Mouse (Mus musculus) frontal cortex, postnatal 14 days (tissue): ENCODE results near the gene Wfs1.

Experiments used
- DNase-seq, 2 experiments: peaks; one replicate each; pipeline ENCODE4 v3.0.0; 2022; ENCODE audit warnings: low spot score in 2 of 2

Gene Wfs1

DNA sequence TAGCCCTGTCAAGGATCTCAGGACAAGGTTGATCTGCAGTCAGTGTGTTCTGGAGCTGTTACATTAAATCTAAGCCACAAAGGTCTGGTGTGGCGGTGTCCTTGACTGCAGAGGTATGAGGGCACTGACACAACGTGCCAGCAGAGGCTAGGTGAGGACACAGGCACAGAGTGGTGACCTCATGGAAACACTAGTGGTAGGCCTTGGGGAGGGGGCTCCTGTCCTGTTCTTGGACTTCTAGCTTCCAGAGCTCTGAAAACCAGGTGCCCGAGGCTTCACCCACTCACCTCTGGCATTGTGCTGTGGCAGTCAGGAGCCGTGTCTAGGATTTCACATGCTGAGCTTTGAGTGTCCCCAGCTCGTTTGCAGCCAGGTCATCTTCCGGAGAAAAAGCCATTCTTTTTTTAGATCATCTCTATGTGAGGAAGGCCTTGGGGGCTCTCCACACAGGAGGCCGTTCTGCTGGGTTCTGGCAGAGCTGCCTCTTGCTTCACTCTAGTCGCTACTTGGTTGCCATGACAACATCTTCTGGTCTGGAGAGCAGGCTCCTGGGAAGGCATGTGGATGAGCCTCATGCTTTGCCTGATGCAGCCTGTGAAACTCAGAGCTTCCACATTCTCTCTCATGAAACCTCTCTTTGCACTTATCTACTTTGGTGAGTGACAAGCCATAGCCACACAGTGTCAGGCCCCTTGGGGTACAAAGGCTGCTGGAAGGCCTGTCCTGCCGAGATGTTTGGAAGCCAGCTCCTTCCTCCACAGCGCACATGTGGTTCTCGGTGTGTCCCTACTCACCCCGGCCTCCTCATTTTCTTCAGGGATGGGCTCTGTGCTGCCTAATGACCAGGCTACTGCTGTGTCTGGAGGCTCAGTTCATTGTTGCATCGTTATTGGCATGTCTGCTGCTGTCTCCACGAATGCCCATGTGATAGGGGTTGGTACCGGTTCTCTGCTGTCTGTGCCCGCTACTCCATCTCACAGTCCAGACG, 53.2 kb downstream of the Wfs1 start:
- DNase-seq = no peak

DNA sequence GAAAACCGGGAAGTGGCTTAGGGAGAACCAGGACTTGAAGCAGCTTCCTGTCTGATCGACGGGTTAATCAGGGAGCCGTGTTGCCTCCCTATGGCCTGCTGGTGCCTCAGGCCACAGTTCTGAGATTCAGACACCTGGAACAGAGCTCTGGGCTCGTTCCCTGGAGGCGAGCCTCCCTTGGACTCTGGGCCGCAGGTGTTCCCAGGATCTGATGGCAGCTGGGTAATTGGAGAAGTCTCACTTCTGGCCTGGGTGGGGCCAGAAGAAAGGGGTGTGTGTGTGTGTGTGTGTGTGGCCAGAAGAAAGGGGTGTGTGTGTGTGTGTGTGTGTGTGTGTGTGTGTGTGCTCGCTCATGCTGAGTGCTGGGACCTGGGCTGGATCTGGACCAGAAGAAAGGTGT, 55.6 kb downstream of the Wfs1 start:
- DNase-seq = no peak

DNA sequence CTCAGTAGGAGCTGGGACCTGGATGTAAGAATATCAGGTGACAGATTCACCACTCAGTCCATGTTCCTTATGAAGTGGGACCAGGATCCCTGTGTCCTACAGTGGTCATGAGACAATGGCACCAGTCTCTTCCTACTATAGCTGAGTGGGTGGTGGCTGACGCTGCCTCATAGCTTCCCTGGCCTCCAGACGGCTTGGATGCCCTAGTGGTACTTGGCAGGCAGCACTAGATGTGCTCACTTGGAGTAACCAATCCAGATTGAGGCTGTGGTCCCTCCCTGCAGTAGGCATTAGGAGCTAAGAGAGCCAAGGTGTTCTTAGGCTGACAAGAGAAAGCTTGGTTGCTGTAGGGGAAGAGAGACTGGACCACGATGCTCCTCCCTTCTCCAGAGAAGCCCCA, 59.6 kb downstream of the Wfs1 start:
- DNase-seq = no peak

DNA sequence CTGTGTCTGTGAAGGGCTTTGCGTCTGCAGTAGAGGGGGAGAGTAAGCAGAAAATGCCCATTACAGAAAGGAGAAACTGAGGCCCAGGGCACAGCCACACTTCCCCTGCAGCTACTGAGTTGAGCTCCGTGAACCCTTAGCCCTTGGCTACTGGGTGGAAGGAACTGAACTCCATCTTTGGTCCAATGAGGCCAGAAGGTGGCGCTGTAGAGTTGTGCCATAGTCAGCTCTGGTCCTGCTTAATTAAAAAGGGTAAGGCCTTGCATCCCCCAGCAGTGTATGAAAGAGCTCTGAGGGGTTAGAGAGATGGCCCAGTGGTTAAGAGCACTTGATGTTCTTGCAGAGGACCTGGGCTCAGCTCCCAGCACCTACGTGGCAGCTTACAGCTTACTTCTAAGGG, 60.3 kb downstream of the Wfs1 start:
- DNase-seq = no peak

DNA sequence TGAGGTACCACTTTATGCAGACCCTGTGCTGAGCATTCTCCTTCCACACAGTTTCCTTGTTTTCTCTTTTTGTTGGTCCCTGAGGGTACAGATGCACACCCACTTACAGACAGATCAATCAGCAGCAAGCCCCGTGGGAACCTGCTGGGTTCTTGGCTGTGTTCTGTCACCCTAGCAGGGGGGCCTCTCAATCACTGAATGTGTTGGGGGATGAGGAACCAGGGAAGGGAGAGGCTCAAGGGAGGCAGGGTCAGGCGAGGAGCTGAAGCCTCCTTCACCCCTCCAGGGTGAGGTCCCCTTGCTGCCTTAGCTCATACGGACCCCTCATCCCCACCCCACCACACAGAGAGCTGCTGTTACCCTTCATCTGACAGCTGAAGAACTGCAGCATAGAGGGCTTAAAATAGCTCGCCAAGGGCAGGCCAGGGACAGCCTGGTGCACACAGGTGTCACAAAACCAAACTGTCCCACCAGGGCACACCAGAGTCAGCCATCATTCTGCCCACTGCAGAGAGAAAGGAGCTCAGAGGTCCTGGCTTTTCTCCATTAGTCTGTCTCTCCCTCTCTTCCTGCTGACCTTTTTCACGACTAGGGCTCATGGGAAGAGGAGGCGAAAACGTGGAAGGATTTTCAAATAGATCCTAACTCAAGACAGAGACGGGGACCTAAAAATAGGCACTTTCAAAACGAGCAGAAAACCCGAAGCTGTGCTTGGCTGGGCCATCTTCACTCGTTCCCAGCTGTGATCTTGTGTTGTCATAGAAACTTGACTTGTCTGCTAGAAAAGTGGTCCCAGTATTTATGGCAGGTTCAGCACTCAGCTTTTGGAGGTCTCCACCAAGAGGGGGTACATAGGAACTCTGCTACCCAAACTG, 64.9 kb downstream of the Wfs1 start:
- no peak for DNase-seq

DNA sequence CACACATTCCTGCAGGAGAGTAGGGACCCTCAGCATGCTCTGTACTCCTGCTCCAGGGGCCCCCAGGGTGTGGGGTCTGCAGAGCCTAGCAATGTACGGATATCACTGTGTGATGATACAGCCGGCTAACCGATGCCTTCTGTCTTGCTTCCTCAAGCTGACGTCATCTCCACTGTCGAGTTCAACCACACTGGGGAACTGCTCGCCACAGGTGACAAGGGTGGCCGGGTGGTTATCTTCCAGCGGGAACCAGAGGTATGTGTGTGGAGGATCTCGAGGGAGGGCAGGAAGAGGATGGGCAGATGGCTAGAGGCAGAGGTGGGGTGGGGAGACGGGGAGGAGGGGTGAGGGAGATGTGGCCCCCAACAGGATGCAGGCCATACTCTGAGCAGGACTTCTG, 66.2 kb downstream of the Wfs1 start:
- no peak for DNase-seq

DNA sequence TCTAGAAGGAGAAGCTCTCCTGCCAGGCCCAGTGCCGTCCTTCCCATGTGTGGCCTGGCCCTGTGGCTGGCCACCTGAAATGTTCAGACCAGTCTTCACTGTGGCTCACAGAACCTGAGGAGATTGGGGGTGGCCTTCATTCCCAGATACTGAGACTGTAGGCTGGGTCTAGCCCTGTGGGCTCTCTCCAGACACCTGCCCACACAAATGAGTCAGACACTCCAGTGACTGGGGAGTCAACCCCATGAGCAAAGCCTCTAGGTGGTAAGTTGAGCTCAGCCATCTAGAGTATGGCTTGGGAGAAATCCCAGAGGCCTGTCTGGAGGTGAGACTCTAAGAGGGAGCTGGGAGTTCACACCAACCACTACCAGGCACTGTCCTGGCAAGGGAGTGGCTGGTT, 67.1 kb downstream of the Wfs1 start:
- no peak for DNase-seq

DNA sequence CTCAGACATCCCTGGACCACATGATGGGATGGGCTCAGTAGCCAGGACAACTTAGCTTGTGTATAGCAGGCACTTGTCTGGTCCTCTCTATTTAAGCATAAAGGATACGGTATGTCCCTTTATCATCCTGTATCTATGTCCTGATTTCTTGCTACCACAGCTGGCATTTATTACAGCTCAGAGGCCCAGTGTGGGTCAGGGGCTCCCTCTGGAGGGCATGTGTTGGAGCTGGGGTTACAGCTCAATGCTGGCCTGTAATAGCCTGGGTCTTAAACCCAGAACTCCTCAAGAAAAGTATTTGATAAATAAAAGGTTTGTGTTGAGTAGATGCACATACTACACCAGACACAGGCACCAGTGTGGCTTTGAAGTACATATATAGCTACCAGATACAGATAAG, 68.9 kb downstream of the Wfs1 start:
- DNase-seq = no peak

DNA sequence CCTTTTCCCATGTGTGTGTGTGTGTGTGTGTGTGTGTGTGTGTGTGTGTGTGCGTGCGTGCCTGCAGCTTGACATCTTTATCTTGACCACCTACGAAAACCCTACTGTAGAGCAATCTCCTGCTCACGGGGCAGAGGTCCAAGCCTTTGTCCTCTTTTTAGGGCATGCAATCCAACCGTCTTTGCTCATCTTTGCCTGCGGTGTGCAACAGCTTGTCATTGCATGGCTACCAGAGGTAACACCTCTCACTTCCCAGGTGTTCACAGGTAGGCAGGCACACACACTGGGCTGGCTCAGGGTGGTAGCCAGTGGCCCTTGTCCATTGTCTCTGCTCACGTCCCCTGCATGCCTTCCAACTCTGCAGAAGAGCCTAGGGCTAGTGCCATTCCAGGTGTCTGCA, 71.0 kb downstream of the Wfs1 start:
- no peak for DNase-seq

DNA sequence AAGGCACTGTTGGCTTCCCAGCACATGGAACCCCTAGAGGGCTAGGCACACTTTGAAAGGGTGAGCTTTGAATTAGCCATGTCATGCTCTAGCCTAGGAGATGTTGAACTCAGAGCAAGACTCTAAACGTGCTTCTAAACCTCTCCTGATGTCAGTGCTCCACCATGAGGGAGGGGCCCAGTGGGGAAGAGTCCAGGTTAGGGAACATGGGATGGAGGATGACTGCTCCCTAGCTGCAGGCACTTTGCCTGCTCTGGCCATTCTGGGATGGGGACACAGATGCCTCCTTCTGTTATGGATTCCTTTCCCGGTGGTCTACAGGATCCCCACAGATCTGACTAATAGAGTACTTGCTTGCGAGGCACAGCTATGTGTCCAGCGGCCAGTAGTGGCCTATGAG, 71.8 kb downstream of the Wfs1 start:
- DNase-seq = no peak

DNA sequence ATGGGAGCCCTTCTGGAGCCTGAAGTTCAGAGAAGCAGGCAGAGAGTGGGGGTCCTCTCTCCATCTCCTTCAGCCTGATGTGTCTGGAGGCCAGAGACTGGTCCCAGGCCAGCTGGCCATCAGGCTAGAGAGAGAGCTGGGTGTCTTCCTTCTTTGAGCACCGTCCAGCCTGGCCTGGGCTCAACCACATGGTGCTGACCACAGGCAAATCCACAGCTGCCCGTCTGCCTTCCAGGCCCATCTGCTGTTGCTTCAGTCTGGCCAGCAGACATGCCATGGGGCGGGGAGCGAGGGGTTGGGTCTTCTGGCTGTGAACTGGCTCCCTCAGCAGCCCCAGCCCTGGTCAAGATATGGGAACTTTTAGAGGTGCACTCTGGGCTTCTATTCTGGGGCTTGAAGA, 72.4 kb downstream of the Wfs1 start:
- DNase-seq = no peak
